Mouse (Mus musculus): ENCODE results near the gene B3gntl1.
A peak's percentile ranks its signal among the peaks of the same experiment; 100 is the strongest.

The B3gntl1 gene

GRCm38 (mm10) chr11:121672990-121673572 lies at the start of gene B3gntl1:
Gene B3gntl1 (minus strand): TSS chr11:121673153.
- peak; percentile 99 for DNase-seq (ENCODE audit: low spot score)

- no peak for DNase-seq (ENCODE audit: low spot score)
Measured at GRCm38 (mm10) chr11:121722434-121722833, 49.5 kb upstream of the B3gntl1 start.

- no peak for DNase-seq (ENCODE audit: low spot score)
Measured at GRCm38 (mm10) chr11:121720752-121721151, 47.8 kb upstream of the B3gntl1 start.

GRCm38 (mm10) chr11:121717724-121718123 lies 44.8 kb upstream of the B3gntl1 start:
- no peak for DNase-seq (ENCODE audit: low spot score)

GRCm38 (mm10) chr11:121714745-121715485 lies 42.0 kb upstream of the B3gntl1 start:
- no peak for DNase-seq (ENCODE audit: low spot score)

- no peak for DNase-seq (ENCODE audit: low spot score)
Measured at GRCm38 (mm10) chr11:121713569-121713968, 40.6 kb upstream of the B3gntl1 start.

- DNase-seq (ENCODE audit: low spot score) = no peak
Measured at GRCm38 (mm10) chr11:121712987-121713386, 40.0 kb upstream of the B3gntl1 start.

GRCm38 (mm10) chr11:121710245-121710644 lies 37.3 kb upstream of the B3gntl1 start:
- DNase-seq (ENCODE audit: low spot score) = no peak

- DNase-seq (ENCODE audit: low spot score) = no peak
Measured at GRCm38 (mm10) chr11:121709278-121709677, 36.3 kb upstream of the B3gntl1 start.

GRCm38 (mm10) chr11:121706521-121707005 lies 33.6 kb upstream of the B3gntl1 start:
- peak; percentile 5 for DNase-seq (ENCODE audit: low spot score)

GRCm38 (mm10) chr11:121703619-121704215 lies 30.8 kb upstream of the B3gntl1 start:
- peak; percentile 10 for DNase-seq (ENCODE audit: low spot score)

- DNase-seq (ENCODE audit: low spot score) = peak; percentile 60
Measured at GRCm38 (mm10) chr11:121702895-121703618, 30.1 kb upstream of the B3gntl1 start.

- DNase-seq (ENCODE audit: low spot score) = peak; percentile 87
Measured at GRCm38 (mm10) chr11:121702111-121702894, 29.4 kb upstream of the B3gntl1 start.

GRCm38 (mm10) chr11:121701244-121701643 lies 28.3 kb upstream of the B3gntl1 start, which contains the start of gene Metrnl:
Gene Metrnl (plus strand): TSS chr11:121701544.
- DNase-seq (ENCODE audit: low spot score) = no peak

- DNase-seq (ENCODE audit: low spot score) = no peak
Measured at GRCm38 (mm10) chr11:121698381-121698955, 25.5 kb upstream of the B3gntl1 start.

- DNase-seq (ENCODE audit: low spot score) = no peak
Measured at GRCm38 (mm10) chr11:121697271-121697670, 24.3 kb upstream of the B3gntl1 start.

GRCm38 (mm10) chr11:121695304-121696064 lies 22.5 kb upstream of the B3gntl1 start:
- no peak for DNase-seq (ENCODE audit: low spot score)

GRCm38 (mm10) chr11:121688024-121688423 lies 15.1 kb upstream of the B3gntl1 start:
- no peak for DNase-seq (ENCODE audit: low spot score)

- no peak for DNase-seq (ENCODE audit: low spot score)
Measured at GRCm38 (mm10) chr11:121686674-121687073, 13.7 kb upstream of the B3gntl1 start.

- no peak for DNase-seq (ENCODE audit: low spot score)
Measured at GRCm38 (mm10) chr11:121686091-121686490, 13.1 kb upstream of the B3gntl1 start.
